Mouse (Mus musculus) hindbrain, postnatal 0 days (tissue): ENCODE measurements at regions not wholly inside any gene's neighbourhood (a gene's known extent, or its start where the extent isn't known, plus 50 kb on each side); places are given as distances from the start of the nearest gene placed in this dataset.
A peak's percentile ranks its signal among the peaks of the same experiment; 100 is the strongest.

Experiments used
- ATAC-seq: fragments of 200-750 bp; cut with Nextera tagmentation; 2 replicates; pipeline ENCODE4 v1.8.0; 2017; ENCODE audit warnings: mild to moderate bottlenecking, moderate TSS enrichment, moderate library complexity
- DNase-seq: peaks from one replicate; pipeline ENCODE4 v3.0.0-alpha.2; 2015; ENCODE audit warnings: low spot score
- H3K27ac ChIP-seq: fragments of 300-500 bp; sonication (generic); 2 replicates; pipeline ENCODE4 v1.5.1; 2014; ENCODE audit warnings: mild to moderate bottlenecking
- H3K27me3 ChIP-seq: fragments of 300-500 bp; sonication (generic); 2 replicates; pipeline ENCODE4 v1.6.1; 2014; ENCODE audit warnings: low read length, mixed read lengths; ENCODE audit not compliant: insufficient read depth
- H3K36me3 ChIP-seq: fragments of 300-500 bp; sonication (generic); 2 replicates; pipeline ENCODE4 v1.6.1; 2014; ENCODE audit warnings: low read length, mixed read lengths; ENCODE audit not compliant: insufficient read depth
- H3K4me1 ChIP-seq: fragments of 300-500 bp; sonication (generic); 2 replicates; pipeline ENCODE4 v1.6.1; 2014; ENCODE audit warnings: antibody characterized with exemption, low read length, mixed read lengths; ENCODE audit not compliant: insufficient read depth
- H3K4me2 ChIP-seq: fragments of 300-500 bp; sonication (generic); 2 replicates; pipeline ENCODE4 v1.6.1; 2014; ENCODE audit warnings: low read depth, mild to moderate bottlenecking, low read length, moderate library complexity, mixed read lengths
- H3K4me3 ChIP-seq: fragments of 300-500 bp; sonication (generic); 2 replicates; pipeline ENCODE4 v1.5.1; 2014; ENCODE audit warnings: low read length
- H3K9ac ChIP-seq: fragments of 300-500 bp; sonication (generic); replicated peaks from 2 replicates; pipeline ENCODE4 v1.6.1; 2014; ENCODE audit warnings: mild to moderate bottlenecking, low read length, moderate library complexity, mixed read lengths
- H3K9me3 ChIP-seq: fragments of 300-500 bp; sonication (generic); 2 replicates; pipeline ENCODE4 v1.6.1; 2016; ENCODE audit warnings: low read length, mixed read lengths
- CTCF ChIP-seq: IDR thresholded peaks from 2 replicates; pipeline ENCODE4 v1.5.1; 2016; ENCODE audit warnings: antibody characterized with exemption, control low read depth, low read depth
- WGBS: fragments of 180-500 bp; shearing (Covaris S2); extraction: QIAGEN DNeasy Blood & Tissue Kit; methylation state at CpG from one replicate; pipeline ENCODE4 v1.1.7; 2014; 5-methylcytosine and 5-hydroxymethylcytosine counted together

- no peaks in the 10 kb centered on the region for H3K9me3 ChIP-seq
- TF ChIP-seq CTCF = no peak
- no peak overlapping the region for H3K27ac ChIP-seq
- no peaks in the 10 kb centered on the region for H3K36me3 ChIP-seq
- no peaks in the 10 kb centered on the region for H3K4me1 ChIP-seq
- no peak overlapping the region for H3K4me2 ChIP-seq
- no peak overlapping the region for H3K9ac ChIP-seq
- H3K27me3 ChIP-seq = no peaks in the 10 kb centered on the region
- no peak overlapping the region for H3K4me3 ChIP-seq
- 72% methylated on average over 5 of the region's 5 CpGs for WGBS
- ATAC-seq = no peak
- DNase-seq = no peak
Observed at GRCm38 (mm10) chr17:73031796-73032195, 76.0 kb upstream of the Lclat1 start.

DNA sequence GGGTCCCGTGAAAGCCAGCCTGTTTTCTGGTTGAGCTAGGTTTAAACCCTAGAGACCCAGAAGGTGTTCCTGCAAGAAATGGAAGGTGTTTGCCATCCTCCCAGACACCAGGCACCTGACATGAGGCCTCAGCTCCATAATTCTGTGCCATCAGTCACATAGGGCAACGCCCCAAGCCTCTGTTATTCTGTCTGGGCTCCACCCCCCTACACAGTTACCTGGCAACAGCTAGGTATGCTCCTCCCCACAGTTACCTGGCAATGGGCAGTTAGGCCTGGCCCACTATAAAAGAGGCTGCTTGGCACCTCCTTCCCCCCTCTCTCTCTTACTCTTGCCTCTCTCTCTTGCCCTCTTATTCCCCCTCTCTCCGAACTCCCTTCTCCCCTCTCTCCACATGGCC, 75.5 kb upstream of the Lclat1 start:
- WGBS = 76% methylated on average over 3 of the region's 3 CpGs
- H3K9ac ChIP-seq = no peak overlapping the region
- no peak for DNase-seq
- H3K4me1 ChIP-seq = no peaks in the 10 kb centered on the region
- ATAC-seq = no peak
- no peak overlapping the region for H3K4me3 ChIP-seq
- no peak overlapping the region for H3K27ac ChIP-seq
- TF ChIP-seq CTCF = no peak
- H3K4me2 ChIP-seq = no peak overlapping the region
- H3K9me3 ChIP-seq = no peaks in the 10 kb centered on the region
- no peaks in the 10 kb centered on the region for H3K27me3 ChIP-seq
- no peaks in the 10 kb centered on the region for H3K36me3 ChIP-seq

DNA sequence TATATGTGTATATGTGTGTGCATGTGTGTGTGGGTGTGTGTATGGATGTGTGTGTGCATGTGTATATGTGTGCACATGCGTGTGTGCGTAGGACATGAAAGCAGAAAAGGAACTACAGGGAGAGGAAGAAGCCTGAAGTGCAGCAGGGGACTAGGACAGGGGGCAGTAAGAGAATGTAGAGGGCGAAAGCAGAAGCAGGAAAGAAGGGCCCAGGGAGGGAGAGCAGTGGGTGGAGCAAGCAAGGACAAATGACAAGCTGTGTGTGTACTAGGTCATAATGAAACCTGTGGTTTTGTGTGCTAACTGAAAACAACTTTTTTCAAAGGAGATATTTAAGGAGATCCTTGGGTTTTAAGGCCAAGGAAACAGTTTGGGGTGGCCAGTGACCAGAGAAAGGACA, 73.4 kb upstream of the Lclat1 start:
- no peak overlapping the region for H3K4me2 ChIP-seq
- TF ChIP-seq CTCF = no peak
- H3K27me3 ChIP-seq = no peaks in the 10 kb centered on the region
- no peaks in the 10 kb centered on the region for H3K4me1 ChIP-seq
- H3K27ac ChIP-seq = no peak overlapping the region
- no peak overlapping the region for H3K9ac ChIP-seq
- ATAC-seq = no peak
- no peak for DNase-seq
- 84% methylated on average over 3 of the region's 3 CpGs for WGBS
- H3K9me3 ChIP-seq = no peaks in the 10 kb centered on the region
- H3K36me3 ChIP-seq = no peaks in the 10 kb centered on the region
- H3K4me3 ChIP-seq = no peak overlapping the region

- Histone ChIP-seq H3K27me3 (no peaks in the 10 kb centered on the region), H3K4me2 (no peak overlapping the region), H3K36me3 (no peaks in the 10 kb centered on the region), H3K4me3 (no peak overlapping the region), H3K9ac (no peak overlapping the region), H3K27ac (no peak overlapping the region), H3K9me3 (no peaks in the 10 kb centered on the region), H3K4me1 (no peaks in the 10 kb centered on the region)
- TF ChIP-seq CTCF = no peak
- 36% methylated on average over 8 of the region's 8 CpGs for WGBS
- DNase-seq (no peak), ATAC-seq (no peak)
Observed at GRCm38 (mm10) chr17:73034981-73035481, 72.8 kb upstream of the Lclat1 start.

- Histone ChIP-seq H3K9ac (no peak overlapping the region), H3K36me3 (no peaks in the 10 kb centered on the region), H3K9me3 (no peaks in the 10 kb centered on the region), H3K27ac (no peak overlapping the region), H3K4me1 (no peaks in the 10 kb centered on the region), H3K27me3 (no peaks in the 10 kb centered on the region), H3K4me3 (no peak overlapping the region), H3K4me2 (no peak overlapping the region)
- no peak for DNase-seq
- TF ChIP-seq CTCF = no peak
- ATAC-seq = no peak
- 77% methylated on average over 3 of the region's 3 CpGs for WGBS
Observed at GRCm38 (mm10) chr17:73036845-73037244, 70.9 kb upstream of the Lclat1 start.

- Histone ChIP-seq H3K36me3 (no peaks in the 10 kb centered on the region), H3K27me3 (no peaks in the 10 kb centered on the region), H3K27ac (no peak overlapping the region), H3K9ac (no peak overlapping the region), H3K4me3 (no peak overlapping the region), H3K4me2 (no peak overlapping the region), H3K9me3 (no peaks in the 10 kb centered on the region), H3K4me1 (no peaks in the 10 kb centered on the region)
- 93% methylated on average over 2 of the region's 2 CpGs for WGBS
- TF ChIP-seq CTCF = no peak
- no peak for DNase-seq
- ATAC-seq = no peak
Observed at GRCm38 (mm10) chr17:73038586-73038985, 69.2 kb upstream of the Lclat1 start.

DNA sequence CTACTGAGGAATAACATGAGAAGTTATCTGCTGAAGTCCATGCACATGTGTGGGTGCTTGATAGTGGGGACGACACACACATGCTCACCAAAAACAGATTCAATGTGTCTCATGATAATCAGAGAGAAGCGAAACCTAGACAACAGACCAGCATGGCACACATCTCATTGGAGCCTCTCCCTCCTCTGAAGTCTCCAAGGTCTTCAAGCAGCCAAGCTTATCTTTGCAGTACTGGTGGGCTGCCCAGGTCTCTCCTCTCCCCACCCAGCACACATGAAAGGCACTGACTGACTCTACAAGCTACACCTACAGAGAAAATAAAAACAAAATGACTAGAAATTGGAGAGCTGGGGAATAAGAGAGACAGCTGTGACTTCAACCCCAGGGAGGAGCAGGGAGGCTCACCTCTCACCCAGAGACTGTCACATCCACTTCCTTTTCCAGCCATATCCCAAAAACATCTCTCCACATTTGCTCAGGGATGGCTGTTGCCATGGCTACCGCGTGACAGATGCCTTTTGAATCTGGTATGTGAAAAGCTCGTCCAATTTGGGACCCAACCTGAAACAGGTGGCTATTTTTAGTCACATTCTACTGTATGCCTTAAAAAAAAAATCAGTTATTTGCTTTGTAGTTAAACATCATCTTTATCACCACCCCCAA, 62.7 kb upstream of the Lclat1 start:
- TF ChIP-seq CTCF = no peak
- no peaks in the 10 kb centered on the region for H3K27me3 ChIP-seq
- peaks cover 5% of the 10 kb centered on the region; the same call in 1 of the 2 replicates for H3K4me1 ChIP-seq
- H3K36me3 ChIP-seq = no peaks in the 10 kb centered on the region
- DNase-seq (peak; percentile 69), ATAC-seq (peak; percentile 49; the same call in 1 of the 2 replicates)
- no peak overlapping the region for H3K9ac ChIP-seq
- H3K9me3 ChIP-seq = no peaks in the 10 kb centered on the region
- H3K4me2 ChIP-seq = no peak overlapping the region
- H3K4me3 ChIP-seq = no peak overlapping the region
- peak overlapping the region; percentile 54; the same call in 1 of the 2 replicates for H3K27ac ChIP-seq
- WGBS = 62% methylated on average over 5 of the region's 5 CpGs
